Mouse (Mus musculus) MEL (cell line): ENCODE measurements around the gene Bves.

Source experiments
- CHD2 ChIP-seq: IDR thresholded peaks from 2 replicates; pipeline ENCODE4 v1.6.1; 2011; ENCODE audit warnings: low read length, improper control_type of control experiment
- CTCF ChIP-seq, 3 experiments: IDR thresholded peaks in 2 of 3; conservative IDR thresholded peaks in 1 of 3; 2 replicates each; pipeline ENCODE4 v1.5.1; 2011 to 2012; ENCODE audit warnings: low read length in 3 of 3, low read depth in 2 of 3, mild to moderate bottlenecking in 2 of 3, improper control_type of control experiment in 1 of 3, inconsistent platforms in 1 of 3, mixed read lengths in 1 of 3, moderate library complexity in 1 of 3; ENCODE audit not compliant: control insufficient read depth in 1 of 3, insufficient read depth in 1 of 3, poor library complexity in 1 of 3, severe bottlenecking in 1 of 3

DNA sequence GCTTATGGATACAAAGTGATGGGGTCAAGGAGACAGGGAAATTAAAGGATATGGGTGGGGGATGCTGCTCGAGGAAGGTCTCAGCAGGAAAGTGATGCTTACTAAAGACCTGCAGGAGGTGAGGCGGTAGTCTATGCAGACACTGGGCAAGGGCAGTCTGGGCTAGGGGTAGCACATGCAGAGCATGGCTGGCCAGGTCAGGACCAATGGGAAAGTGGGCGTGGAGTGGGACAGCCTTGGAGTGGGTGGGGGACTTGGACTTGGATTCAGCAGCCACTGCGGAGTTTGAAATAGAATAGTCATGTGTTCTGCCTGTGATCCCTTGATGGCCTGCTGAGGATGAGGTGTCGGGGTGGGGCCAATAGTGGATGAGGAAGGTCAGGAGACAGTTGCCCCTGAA is 16.6 kb upstream of the Bves start:
- TF ChIP-seq CTCF (IDR thresholded peaks at IDR 0.05 in 2 of 3, conservative IDR thresholded peaks at IDR 0.05 in 1 of 3; ENCODE audit: control insufficient read depth in 1 of 3, insufficient read depth in 1 of 3, low read depth in 2 of 3, low read length in 3 of 3, poor library complexity in 1 of 3, severe bottlenecking in 1 of 3) (no peak), CHD2 (no peak)
